Mouse (Mus musculus): ENCODE measurements around the gene Dhx34. TPM values are rescaled to one million over a fixed set of nuclear protein-coding genes. Genes with fewer than 3 reads are reported as not detected.

Dhx34 gene
- total RNA-seq, 1 experiment = 8.6 TPM

DNA sequence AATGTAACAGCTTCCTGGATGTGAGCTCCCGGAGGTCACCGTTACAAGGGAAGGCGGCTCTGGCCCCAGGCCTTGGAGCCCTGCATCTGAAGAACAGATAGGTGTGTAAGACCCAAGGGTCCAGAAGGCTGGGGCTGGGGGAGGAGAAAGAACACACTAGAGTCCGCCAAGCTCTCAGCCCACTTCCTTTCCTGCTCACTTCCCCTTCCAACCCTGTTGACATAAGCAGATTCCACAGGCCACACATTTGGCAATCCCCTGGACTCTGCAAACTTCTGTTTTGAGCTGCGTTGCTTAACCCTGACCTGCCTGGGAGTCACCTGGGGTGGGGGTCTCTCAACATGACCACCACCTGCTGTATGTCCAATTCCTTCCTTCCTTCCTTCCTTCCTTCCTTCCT, 22.2 kb upstream of the Dhx34 start, which contains the start of gene C5ar2:
C5ar2 (minus strand) TSS at position 88 of the 400 bp plus-strand sequence.
- H3K4me3 ChIP-seq (ENCODE audit: insufficient read depth in 1 of 2, low read depth in 1 of 2, low read length in 2 of 2, poor library complexity in 1 of 2, severe bottlenecking in 1 of 2) = no peak within 1 kb of the TSS
- 0 out of 4 replicates have a peak, but pooled peaks cover 0 to 1% of the 10 kb centered on the region in 2 experiments for H3K4me1 ChIP-seq (ENCODE audit: control insufficient read depth in 2 of 2, insufficient read depth in 2 of 2, low read length in 2 of 2, poor library complexity in 1 of 2)
- H3K9ac ChIP-seq (ENCODE audit: insufficient read depth, low read depth, low read length, poor library complexity, severe bottlenecking) = no peak within 1 kb of the TSS
- no peak within 1 kb of the TSS for H3K27ac ChIP-seq (ENCODE audit: insufficient read depth, low read depth, low read length, poor library complexity, severe bottlenecking)
- in situ Hi-C loops (cut with MboI; ENCODE audit: low sequenced_read_pairs in 2 of 2, unreplicated experiment in 2 of 2) = no loop called here
- no peaks in the 10 kb centered on the region for H3K36me3 ChIP-seq (ENCODE audit: control insufficient read depth, insufficient read depth, low read length, poor library complexity, severe bottlenecking)
- no peaks in the 10 kb centered on the region for H3K9me3 ChIP-seq (ENCODE audit: control insufficient read depth, insufficient read depth, low read depth, low read length)
- TF ChIP-seq ZC3H11A (IDR thresholded peaks at IDR 0.05; ENCODE audit: borderline replicate concordance, low read depth, low read length) (no peak), HCFC1 (IDR thresholded peaks at IDR 0.05; ENCODE audit: borderline replicate concordance, insufficient read depth, low read length) (no peak), CHD2 (IDR thresholded peaks at IDR 0.05; ENCODE audit: low read depth, low read length) (no peak), ZNF384 (IDR thresholded peaks at IDR 0.05; ENCODE audit: low read depth, low read length) (no peak), MAFK (IDR thresholded peaks at IDR 0.05; ENCODE audit: insufficient read depth, low read depth, low read length) (no peak)
- DNase-seq (ENCODE audit: low read depth, low spot score) = no peak

DNA sequence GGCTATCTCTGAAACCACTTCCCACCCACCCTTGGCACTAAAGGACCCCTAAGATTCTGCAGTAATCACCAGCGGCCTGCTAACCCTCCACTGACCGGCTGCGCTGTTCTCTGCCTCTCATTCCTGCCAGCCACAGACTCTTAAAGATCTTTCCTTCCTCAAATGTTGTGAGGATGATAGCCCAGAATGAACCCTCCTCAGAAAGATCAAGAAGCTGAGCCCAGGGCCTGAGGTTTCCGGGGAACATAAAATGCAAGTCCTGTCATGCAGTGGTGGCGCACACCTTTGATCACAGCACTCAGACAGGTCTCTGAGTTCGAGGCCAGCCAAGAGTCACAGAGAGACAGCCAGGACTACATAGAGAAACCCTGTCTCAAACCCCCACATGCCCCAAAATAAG, 20.4 kb upstream of the Dhx34 start:
- Histone ChIP-seq H3K27ac (ENCODE audit: insufficient read depth, low read depth, low read length, poor library complexity, severe bottlenecking) (no peak overlapping the region), H3K36me3 (ENCODE audit: control insufficient read depth, insufficient read depth, low read length, poor library complexity, severe bottlenecking) (no peaks in the 10 kb centered on the region), H3K9ac (ENCODE audit: insufficient read depth, low read depth, low read length, poor library complexity, severe bottlenecking) (no peak overlapping the region), H3K4me3 (ENCODE audit: insufficient read depth in 1 of 2, low read depth in 1 of 2, low read length in 2 of 2, poor library complexity in 1 of 2, severe bottlenecking in 1 of 2) (no peak overlapping the region), H3K9me3 (ENCODE audit: control insufficient read depth, insufficient read depth, low read depth, low read length) (no peaks in the 10 kb centered on the region), H3K4me1 (ENCODE audit: control insufficient read depth in 2 of 2, insufficient read depth in 2 of 2, low read length in 2 of 2, poor library complexity in 1 of 2) (peaks cover 1 to 2% of the 10 kb centered on the region in 2 experiments; a peak in 1 of 4 replicates)
- no peak for TF ChIP-seq ZC3H11A (IDR thresholded peaks at IDR 0.05; ENCODE audit: borderline replicate concordance, low read depth, low read length)
- no peak for TF ChIP-seq ZNF384 (IDR thresholded peaks at IDR 0.05; ENCODE audit: low read depth, low read length)
- no peak for TF ChIP-seq HCFC1 (IDR thresholded peaks at IDR 0.05; ENCODE audit: borderline replicate concordance, insufficient read depth, low read length)
- no peak for TF ChIP-seq CHD2 (IDR thresholded peaks at IDR 0.05; ENCODE audit: low read depth, low read length)
- TF ChIP-seq MAFK (IDR thresholded peaks at IDR 0.05; ENCODE audit: insufficient read depth, low read depth, low read length) = no peak
- in situ Hi-C loops (cut with MboI; ENCODE audit: low sequenced_read_pairs in 2 of 2, unreplicated experiment in 2 of 2) = no loop called here
- DNase-seq (ENCODE audit: low read depth, low spot score) = no peak

DNA sequence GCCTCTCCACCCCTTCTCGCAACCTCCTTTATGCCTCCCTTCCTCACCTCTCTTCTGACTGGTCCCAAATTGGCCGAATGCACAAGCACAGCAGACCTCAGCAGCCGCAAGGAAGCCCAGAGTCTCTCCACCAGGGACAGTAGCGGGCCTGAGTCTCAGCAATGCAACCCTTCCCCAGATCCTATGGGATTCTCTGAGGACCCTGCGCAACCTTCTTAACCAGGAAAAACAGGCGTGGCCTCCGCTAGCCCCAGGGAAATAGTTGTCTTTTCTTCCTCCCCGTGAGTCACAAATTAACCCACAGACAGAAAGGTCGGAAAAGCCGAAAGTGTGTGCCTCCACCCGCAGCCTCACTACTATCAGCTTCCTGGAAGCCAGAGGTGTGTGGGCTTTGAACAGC, 19.9 kb upstream of the Dhx34 start:
- H3K9me3 ChIP-seq (ENCODE audit: control insufficient read depth, insufficient read depth, low read depth, low read length) = no peaks in the 10 kb centered on the region
- DNase-seq (ENCODE audit: low read depth, low spot score) = peak; percentile 47
- peaks cover 1 to 2% of the 10 kb centered on the region in 2 experiments; a peak in 1 of 4 replicates for H3K4me1 ChIP-seq (ENCODE audit: control insufficient read depth in 2 of 2, insufficient read depth in 2 of 2, low read length in 2 of 2, poor library complexity in 1 of 2)
- no peak overlapping the region for H3K4me3 ChIP-seq (ENCODE audit: insufficient read depth in 1 of 2, low read depth in 1 of 2, low read length in 2 of 2, poor library complexity in 1 of 2, severe bottlenecking in 1 of 2)
- no peak overlapping the region for H3K27ac ChIP-seq (ENCODE audit: insufficient read depth, low read depth, low read length, poor library complexity, severe bottlenecking)
- TF ChIP-seq ZC3H11A (IDR thresholded peaks at IDR 0.05; ENCODE audit: borderline replicate concordance, low read depth, low read length) = no peak
- TF ChIP-seq ZNF384 (IDR thresholded peaks at IDR 0.05; ENCODE audit: low read depth, low read length) = no peak
- TF ChIP-seq CHD2 (IDR thresholded peaks at IDR 0.05; ENCODE audit: low read depth, low read length) = no peak
- TF ChIP-seq MAFK (IDR thresholded peaks at IDR 0.05; ENCODE audit: insufficient read depth, low read depth, low read length) = no peak
- no peak for TF ChIP-seq HCFC1 (IDR thresholded peaks at IDR 0.05; ENCODE audit: borderline replicate concordance, insufficient read depth, low read length)
- in situ Hi-C loops (cut with MboI; ENCODE audit: low sequenced_read_pairs in 2 of 2, unreplicated experiment in 2 of 2) = no loop called here
- H3K36me3 ChIP-seq (ENCODE audit: control insufficient read depth, insufficient read depth, low read length, poor library complexity, severe bottlenecking) = no peaks in the 10 kb centered on the region
- H3K9ac ChIP-seq (ENCODE audit: insufficient read depth, low read depth, low read length, poor library complexity, severe bottlenecking) = no peak overlapping the region

- H3K36me3 ChIP-seq (ENCODE audit: control insufficient read depth, insufficient read depth, low read length, poor library complexity, severe bottlenecking) = no peaks in the 10 kb centered on the region
- no peaks in the 10 kb centered on the region for H3K9me3 ChIP-seq (ENCODE audit: control insufficient read depth, insufficient read depth, low read depth, low read length)
- no peak overlapping the region for H3K27ac ChIP-seq (ENCODE audit: insufficient read depth, low read depth, low read length, poor library complexity, severe bottlenecking)
- H3K4me3 ChIP-seq (ENCODE audit: insufficient read depth in 1 of 2, low read depth in 1 of 2, low read length in 2 of 2, poor library complexity in 1 of 2, severe bottlenecking in 1 of 2) = no peak overlapping the region
- peaks cover 1 to 2% of the 10 kb centered on the region in 2 experiments; a peak in 1 of 4 replicates for H3K4me1 ChIP-seq (ENCODE audit: control insufficient read depth in 2 of 2, insufficient read depth in 2 of 2, low read length in 2 of 2, poor library complexity in 1 of 2)
- in situ Hi-C loops (cut with MboI; ENCODE audit: low sequenced_read_pairs in 2 of 2, unreplicated experiment in 2 of 2) = no loop called here
- TF ChIP-seq ZNF384 (IDR thresholded peaks at IDR 0.05; ENCODE audit: low read depth, low read length) (no peak), HCFC1 (IDR thresholded peaks at IDR 0.05; ENCODE audit: borderline replicate concordance, insufficient read depth, low read length) (no peak), ZC3H11A (IDR thresholded peaks at IDR 0.05; ENCODE audit: borderline replicate concordance, low read depth, low read length) (no peak), CHD2 (IDR thresholded peaks at IDR 0.05; ENCODE audit: low read depth, low read length) (no peak), MAFK (IDR thresholded peaks at IDR 0.05; ENCODE audit: insufficient read depth, low read depth, low read length) (no peak)
- H3K9ac ChIP-seq (ENCODE audit: insufficient read depth, low read depth, low read length, poor library complexity, severe bottlenecking) = no peak overlapping the region
- DNase-seq (ENCODE audit: low read depth, low spot score) = no peak
Observed at GRCm38 (mm10) chr7:16240978-16241303, 19.1 kb upstream of the Dhx34 start.
